Mouse (Mus musculus) pancreas, adult 10 weeks (tissue): ENCODE results near the gene Gm21788. TPM values are rescaled to one million over a fixed set of nuclear protein-coding genes. Genes with fewer than 3 reads are reported as not detected.

Source experiments
- polyA plus RNA-seq: library from polyadenylated mRNA; stranded (reverse); fragments of 350-450 nt; fragmentation: Illumina TruSeq; extraction: RNeasy Lipid Tissue Mini Kit (QIAGEN cat#74804); gene quantifications from one replicate; pipeline ENCODE4 v1.2.3, GENCODE M21; 2015; ENCODE audit warnings: low read depth, low replicate concordance; ENCODE audit not compliant: insufficient read depth

The Gm21788 gene
- polyA plus RNA-seq: not detected

GRCm38 (mm10) chrY:7404710-7405109, at the start of gene Gm21788:
TSS of gene Gm21788 (plus strand) at chrY:7405010.

Other genes with a start within 250 kb of the Gm21788 start
- gene Gm21244, start 235.7 kb upstream of the Gm21788 start, polyA plus RNA-seq: not detected
- not detected for gene Gm28998, start 151.2 kb upstream of the Gm21788 start, polyA plus RNA-seq
- gene Gm20826, start 233.5 kb downstream of the Gm21788 start, polyA plus RNA-seq: not detected